Mouse (Mus musculus): ENCODE measurements around the gene Slc2a8. TPM values are rescaled to one million over a fixed set of nuclear protein-coding genes. Genes with fewer than 3 reads are reported as not detected.

Slc2a8 gene
- polyA plus RNA-seq, 1 experiment from 2014 or later = 10.5 TPM

DNA sequence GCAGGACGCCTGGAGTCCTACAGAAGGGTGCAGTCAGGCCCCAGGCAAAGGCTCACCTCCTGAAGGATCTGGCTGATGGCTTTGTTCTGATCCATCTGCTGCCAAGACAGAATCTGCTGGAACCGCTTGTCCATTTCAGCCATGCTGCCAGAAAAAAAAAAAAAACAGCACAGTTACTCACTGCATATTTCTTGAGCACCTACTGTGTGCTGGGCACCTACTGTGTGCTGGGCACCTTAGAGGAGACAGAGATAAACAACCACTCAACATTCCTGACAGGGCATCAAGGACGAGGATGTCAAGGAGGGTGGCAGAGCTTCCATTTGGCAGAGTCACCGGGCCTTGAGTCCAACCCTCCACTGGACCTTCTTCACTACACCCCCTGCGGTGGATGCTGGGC lies 43.1 kb downstream of the Slc2a8 start:
- no peak for ATAC-seq (ENCODE audit: low FRiP score)
- Histone ChIP-seq H3K4me3 (ENCODE audit: low read depth, low read length) (no peak overlapping the region), H3K27me3 (ENCODE audit: control insufficient read depth, insufficient read depth, low read length) (no peaks in the 10 kb centered on the region), H3K27ac (ENCODE audit: low read depth, low read length) (no peak overlapping the region), H3K4me1 (replicated peaks; ENCODE audit: control insufficient read depth, insufficient read depth, low read length) (no peaks in the 10 kb centered on the region), H3K9ac (ENCODE audit: low read depth, low read length) (no peak overlapping the region), H3K4me2 (replicated peaks; ENCODE audit: low read depth, low read length) (no peak overlapping the region), H3K9me3 (ENCODE audit: control insufficient read depth, low read length) (no peaks in the 10 kb centered on the region), H3K36me3 (ENCODE audit: control insufficient read depth, insufficient read depth, low read length) (no peaks in the 10 kb centered on the region)
- DNase-seq (ENCODE audit: low spot score) = no peak
- 91% methylated on average over 5 of the region's 5 CpGs for WGBS

GRCm38 (mm10) chr2:32931730-32932129 lies 50.2 kb downstream of the Slc2a8 start:
- ATAC-seq (ENCODE audit: low FRiP score) = no peak
- 76% methylated on average over 7 of the region's 7 CpGs for WGBS

DNA sequence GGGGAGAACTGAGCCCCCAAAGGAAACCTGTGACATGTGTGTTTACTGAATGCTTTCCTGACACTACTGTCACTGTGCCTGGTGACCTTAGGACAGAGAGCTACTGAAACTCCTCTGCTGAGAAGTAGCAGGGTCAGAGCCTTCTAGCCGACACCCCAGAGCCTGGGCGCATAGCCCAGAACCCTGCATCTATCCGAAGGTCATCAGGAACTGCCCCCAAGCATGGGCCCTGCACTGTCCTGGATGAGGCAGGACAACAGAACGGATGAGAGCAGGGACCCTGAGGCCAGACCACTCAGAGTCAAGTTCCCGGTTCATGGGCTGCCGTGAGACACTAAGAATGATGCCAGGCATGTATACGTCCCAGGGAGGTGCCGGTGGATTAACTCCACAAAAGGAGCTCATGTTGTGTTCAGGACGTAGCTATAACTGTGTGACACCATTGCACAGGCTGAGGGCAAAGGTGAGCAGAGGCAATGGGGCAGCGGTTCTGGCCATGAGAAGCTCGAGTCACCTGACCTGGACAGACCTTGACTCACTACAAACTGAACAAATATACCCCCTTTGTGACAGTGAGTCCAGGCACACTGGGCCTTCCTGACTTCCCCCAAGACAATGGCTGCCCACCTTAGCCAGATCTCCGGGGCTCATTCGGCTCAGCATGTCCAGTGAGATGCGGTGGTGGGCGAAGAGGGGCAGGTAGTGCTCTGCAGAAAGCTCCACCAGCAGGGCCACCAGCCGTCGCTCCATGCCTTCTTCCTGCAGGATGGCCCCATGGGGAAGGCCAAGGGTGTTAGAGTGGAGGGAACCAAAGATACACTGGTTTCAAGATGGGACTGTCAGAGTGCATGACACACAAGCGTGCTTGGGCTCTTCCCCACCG lies 52.7 kb downstream of the Slc2a8 start:
- Histone ChIP-seq H3K36me3 (ENCODE audit: control insufficient read depth, insufficient read depth, low read length) (no peaks in the 10 kb centered on the region), H3K27me3 (ENCODE audit: control insufficient read depth, insufficient read depth, low read length) (no peaks in the 10 kb centered on the region), H3K9me3 (ENCODE audit: control insufficient read depth, low read length) (no peaks in the 10 kb centered on the region), H3K27ac (ENCODE audit: low read depth, low read length) (no peak overlapping the region), H3K4me3 (ENCODE audit: low read depth, low read length) (no peak overlapping the region), H3K4me2 (replicated peaks; ENCODE audit: low read depth, low read length) (no peak overlapping the region), H3K9ac (ENCODE audit: low read depth, low read length) (no peak overlapping the region), H3K4me1 (replicated peaks; ENCODE audit: control insufficient read depth, insufficient read depth, low read length) (no peaks in the 10 kb centered on the region)
- ATAC-seq (ENCODE audit: low FRiP score) = no peak
- 88% methylated on average over 19 of the region's 19 CpGs for WGBS
- no peak for DNase-seq (ENCODE audit: low spot score)

More at GRCm38 (mm10) chr2:32931730-32932129, 50.2 kb downstream of the Slc2a8 start:
- no peaks in the 10 kb centered on the region for H3K36me3 ChIP-seq (ENCODE audit: control insufficient read depth, insufficient read depth, low read length)
- H3K4me2 ChIP-seq (replicated peaks; ENCODE audit: low read depth, low read length) = no peak overlapping the region
- H3K9ac ChIP-seq (ENCODE audit: low read depth, low read length) = no peak overlapping the region
- DNase-seq (ENCODE audit: low spot score) = no peak
- no peak overlapping the region for H3K4me3 ChIP-seq (ENCODE audit: low read depth, low read length)
- H3K4me1 ChIP-seq (replicated peaks; ENCODE audit: control insufficient read depth, insufficient read depth, low read length) = no peaks in the 10 kb centered on the region
- H3K27ac ChIP-seq (ENCODE audit: low read depth, low read length) = no peak overlapping the region
- no peaks in the 10 kb centered on the region for H3K27me3 ChIP-seq (ENCODE audit: control insufficient read depth, insufficient read depth, low read length)
- H3K9me3 ChIP-seq (ENCODE audit: control insufficient read depth, low read length) = no peaks in the 10 kb centered on the region

GRCm38 (mm10) chr2:32928235-32928946 lies 53.5 kb downstream of the Slc2a8 start:
- H3K9me3 ChIP-seq (ENCODE audit: control insufficient read depth, low read length) = no peaks in the 10 kb centered on the region
- no peak overlapping the region for H3K4me3 ChIP-seq (ENCODE audit: low read depth, low read length)
- ATAC-seq (ENCODE audit: low FRiP score) (peak; percentile 36; the same call in 1 of the 2 replicates), DNase-seq (ENCODE audit: low spot score) (peak; percentile 69)
- H3K4me2 ChIP-seq (replicated peaks; ENCODE audit: low read depth, low read length) = no peak overlapping the region
- no peaks in the 10 kb centered on the region for H3K36me3 ChIP-seq (ENCODE audit: control insufficient read depth, insufficient read depth, low read length)
- H3K27ac ChIP-seq (ENCODE audit: low read depth, low read length) = no peak overlapping the region
- WGBS = 31% methylated on average over 10 of the region's 10 CpGs
- H3K9ac ChIP-seq (ENCODE audit: low read depth, low read length) = no peak overlapping the region
- H3K27me3 ChIP-seq (ENCODE audit: control insufficient read depth, insufficient read depth, low read length) = no peaks in the 10 kb centered on the region
- no peaks in the 10 kb centered on the region for H3K4me1 ChIP-seq (replicated peaks; ENCODE audit: control insufficient read depth, insufficient read depth, low read length)

DNA sequence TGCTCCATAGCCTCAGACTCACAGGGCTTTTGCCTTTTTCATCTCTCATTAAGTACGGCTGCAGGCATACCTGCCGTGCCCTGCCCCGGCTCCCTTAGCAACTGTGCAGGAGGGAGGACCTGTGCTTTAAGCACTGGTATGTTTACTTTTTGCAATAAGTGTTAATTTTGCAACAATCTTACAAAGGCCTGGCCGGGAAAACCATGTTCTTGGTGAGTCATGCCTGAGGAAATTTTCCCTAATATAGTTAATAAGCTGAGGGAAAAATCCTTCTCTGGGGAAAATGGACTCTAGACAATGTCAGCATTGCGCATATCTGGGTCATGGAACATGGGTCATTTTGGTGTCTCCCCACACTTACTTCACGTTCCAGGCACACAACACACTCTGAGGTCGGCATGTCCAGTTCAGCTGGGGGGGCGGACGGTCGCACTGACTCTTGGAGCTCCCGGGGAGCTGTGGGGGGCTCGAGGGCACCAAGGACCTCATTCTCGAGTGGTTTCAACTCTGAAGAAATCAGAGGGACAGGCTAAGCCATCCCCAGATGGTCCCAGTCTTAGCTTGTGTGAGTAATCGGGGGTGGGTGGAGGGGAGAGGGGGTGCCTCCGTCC lies 54.2 kb downstream of the Slc2a8 start:
- 81% methylated on average over 15 of the region's 15 CpGs for WGBS
- Histone ChIP-seq H3K27me3 (ENCODE audit: control insufficient read depth, insufficient read depth, low read length) (no peaks in the 10 kb centered on the region), H3K27ac (ENCODE audit: low read depth, low read length) (no peak overlapping the region), H3K4me1 (replicated peaks; ENCODE audit: control insufficient read depth, insufficient read depth, low read length) (no peaks in the 10 kb centered on the region), H3K9me3 (ENCODE audit: control insufficient read depth, low read length) (no peaks in the 10 kb centered on the region), H3K9ac (ENCODE audit: low read depth, low read length) (no peak overlapping the region), H3K4me2 (replicated peaks; ENCODE audit: low read depth, low read length) (no peak overlapping the region), H3K36me3 (ENCODE audit: control insufficient read depth, insufficient read depth, low read length) (0 out of 2 replicates have a peak, but pooled peaks cover 4% of the 10 kb centered on the region), H3K4me3 (ENCODE audit: low read depth, low read length) (no peak overlapping the region)
- DNase-seq (ENCODE audit: low spot score) (no peak), ATAC-seq (ENCODE audit: low FRiP score) (no peak; the same call in 1 of the 2 replicates)

- H3K4me1 ChIP-seq (replicated peaks; ENCODE audit: control insufficient read depth, insufficient read depth, low read length) = no peaks in the 10 kb centered on the region
- DNase-seq (ENCODE audit: low spot score) (no peak), ATAC-seq (ENCODE audit: low FRiP score) (no peak)
- H3K27me3 ChIP-seq (ENCODE audit: control insufficient read depth, insufficient read depth, low read length) = no peaks in the 10 kb centered on the region
- no peak overlapping the region for H3K4me3 ChIP-seq (ENCODE audit: low read depth, low read length)
- H3K4me2 ChIP-seq (replicated peaks; ENCODE audit: low read depth, low read length) = no peak overlapping the region
- H3K9me3 ChIP-seq (ENCODE audit: control insufficient read depth, low read length) = no peaks in the 10 kb centered on the region
- no peak overlapping the region for H3K27ac ChIP-seq (ENCODE audit: low read depth, low read length)
- H3K9ac ChIP-seq (ENCODE audit: low read depth, low read length) = no peak overlapping the region
- H3K36me3 ChIP-seq (ENCODE audit: control insufficient read depth, insufficient read depth, low read length) = 0 out of 2 replicates have a peak, but pooled peaks cover 4% of the 10 kb centered on the region
- 92% methylated on average over 12 of the region's 12 CpGs for whole genome bisulfite sequencing
These were observed 55.4 kb downstream of the Slc2a8 start for GRCm38 (mm10) chr2:32926330-32927075.

DNA sequence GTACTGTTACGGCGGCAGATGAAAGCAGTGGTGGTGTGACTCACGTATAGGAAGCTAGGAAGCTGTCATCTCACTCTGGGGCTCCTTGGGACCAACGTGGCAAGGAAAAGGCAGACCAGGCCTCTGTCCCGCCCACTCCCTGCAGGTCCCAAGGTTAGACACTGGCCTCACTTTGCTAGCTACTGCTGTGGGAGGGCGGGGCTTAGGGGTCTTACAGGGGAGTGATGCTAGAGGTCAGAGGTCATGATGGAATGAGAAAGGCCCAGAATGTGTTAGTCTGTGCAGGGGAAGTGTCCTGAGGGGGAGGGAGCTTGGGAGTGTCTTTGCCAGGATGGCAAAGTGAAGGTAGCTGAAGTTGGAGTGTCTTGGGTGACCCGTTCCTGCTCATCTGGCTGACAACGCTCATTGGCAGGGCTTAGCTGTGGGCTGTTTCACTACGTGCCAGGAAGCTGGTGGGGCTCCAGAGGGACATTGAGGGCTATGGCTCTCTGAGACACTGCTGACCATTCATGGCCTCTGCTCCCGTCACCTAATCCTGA lies 57.5 kb downstream of the Slc2a8 start:
- no peak overlapping the region for H3K9ac ChIP-seq (ENCODE audit: low read depth, low read length)
- H3K27ac ChIP-seq (ENCODE audit: low read depth, low read length) = no peak overlapping the region
- H3K36me3 ChIP-seq (ENCODE audit: control insufficient read depth, insufficient read depth, low read length) = 0 out of 2 replicates have a peak, but pooled peaks cover 5% of the 10 kb centered on the region
- H3K9me3 ChIP-seq (ENCODE audit: control insufficient read depth, low read length) = no peaks in the 10 kb centered on the region
- 82% methylated on average over 10 of the region's 10 CpGs for WGBS
- H3K4me1 ChIP-seq (replicated peaks; ENCODE audit: control insufficient read depth, insufficient read depth, low read length) = no peaks in the 10 kb centered on the region
- no peak overlapping the region for H3K4me3 ChIP-seq (ENCODE audit: low read depth, low read length)
- no peak for DNase-seq (ENCODE audit: low spot score)
- ATAC-seq (ENCODE audit: low FRiP score) = no peak
- no peak overlapping the region for H3K4me2 ChIP-seq (replicated peaks; ENCODE audit: low read depth, low read length)
- H3K27me3 ChIP-seq (ENCODE audit: control insufficient read depth, insufficient read depth, low read length) = no peaks in the 10 kb centered on the region
